Mouse (Mus musculus) bone marrow, adult 2 months (tissue): ENCODE results near the gene Tfap2c.

Source experiments
- CTCF ChIP-seq: fragments of 200-500 bp; IDR thresholded peaks from 2 replicates; pipeline ENCODE4 v1.5.1; 2011; ENCODE audit warnings: low read length, control low read depth; ENCODE audit not compliant: control insufficient read depth, insufficient read depth
- POLR2A ChIP-seq: fragments of 200-500 bp; IDR thresholded peaks from 2 replicates; pipeline ENCODE4 v1.6.1; 2011; ENCODE audit warnings: low read depth, mild to moderate bottlenecking, control low read depth, low read length, borderline replicate concordance; ENCODE audit not compliant: control insufficient read depth

DNA sequence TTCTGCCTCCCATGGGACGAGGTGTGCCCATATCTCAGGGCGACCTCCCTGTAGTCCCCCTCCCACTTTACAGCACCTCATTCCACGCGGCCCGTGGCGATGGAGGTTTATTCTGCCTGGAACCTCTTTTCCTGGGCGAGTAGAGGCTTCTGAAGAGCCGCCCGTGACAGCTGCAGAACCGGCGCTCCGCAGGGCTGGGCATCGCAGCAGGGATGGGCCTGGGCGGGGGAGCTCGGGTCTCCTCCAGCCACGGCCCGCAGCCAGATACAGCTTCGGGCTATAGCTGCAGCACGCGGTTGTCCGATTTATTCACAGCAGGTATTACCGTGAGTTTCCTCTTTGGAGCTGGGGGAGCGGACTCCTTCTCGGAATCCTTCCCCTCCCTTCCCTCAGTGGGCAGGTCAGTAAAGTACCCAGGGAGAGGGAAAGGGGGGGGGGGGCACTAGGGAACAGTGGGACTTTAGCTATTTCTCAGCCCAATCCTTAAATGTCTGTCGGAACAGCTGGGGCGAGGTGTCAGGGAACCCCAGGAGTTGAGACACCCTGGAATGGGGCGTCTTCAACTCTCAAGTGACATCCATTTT lies 629 bp upstream of the Tfap2c start:
- TF ChIP-seq CTCF: no peak
- no peak for TF ChIP-seq POLR2A
